Mouse (Mus musculus): ENCODE measurements around the gene Rrp12. TPM values are rescaled to one million over a fixed set of nuclear protein-coding genes. Genes with fewer than 3 reads are reported as not detected.

Rrp12 gene
- polyA plus RNA-seq, 1 experiment from 2014 or later = 19.2 TPM

DNA sequence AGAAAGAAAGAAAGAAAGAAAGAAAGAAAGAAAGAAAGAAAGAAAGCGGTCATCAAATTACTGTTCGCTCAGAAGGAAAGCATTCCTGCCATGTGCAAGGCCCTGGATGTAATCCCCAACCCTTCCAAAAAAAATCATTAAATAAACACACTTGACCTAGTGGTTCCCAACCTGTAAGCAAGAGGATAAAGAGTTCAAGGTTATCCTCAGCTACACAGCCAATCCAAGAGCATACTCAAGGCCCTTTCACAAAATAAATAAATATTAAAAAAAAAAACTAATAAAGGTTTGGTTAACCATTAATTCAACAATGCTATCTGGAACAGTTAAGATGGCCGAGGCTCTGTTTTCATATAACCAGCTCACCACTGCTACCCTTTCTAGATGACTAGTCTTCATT is 67.0 kb downstream of the Rrp12 start:
- ATAC-seq = no peak

DNA sequence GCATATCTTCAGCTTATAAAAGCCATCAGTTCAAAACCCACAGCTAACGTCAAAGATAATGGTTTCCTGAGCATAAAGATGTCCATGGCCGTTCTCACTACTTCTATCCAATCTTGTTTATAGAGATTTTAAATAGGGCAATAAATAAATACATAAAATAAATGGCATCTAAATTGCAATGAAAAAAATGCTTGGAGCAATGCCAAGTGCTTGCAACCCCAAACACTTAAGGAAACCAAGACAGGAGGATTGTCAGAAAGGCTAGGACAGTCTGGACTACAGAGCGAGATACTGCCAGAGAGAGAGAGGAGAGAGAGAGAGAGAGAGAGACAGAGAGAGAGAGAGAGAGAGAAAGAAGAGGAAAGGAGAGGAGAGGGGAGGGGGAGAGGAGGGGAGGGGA is 69.4 kb downstream of the Rrp12 start:
- no peak overlapping the region for H3K27ac ChIP-seq (ENCODE audit: low read length)
- H3K36me3 ChIP-seq (ENCODE audit: control insufficient read depth, insufficient read depth, low read length) = no peaks in the 10 kb centered on the region
- 78% methylated on average over 3 of the region's 3 CpGs for WGBS
- no peak for ATAC-seq
- no peaks in the 10 kb centered on the region for H3K9me3 ChIP-seq (replicated peaks; ENCODE audit: control insufficient read depth, low read length, poor library complexity, severe bottlenecking)
- no peak overlapping the region for H3K9ac ChIP-seq (ENCODE audit: low read depth, low read length)
- H3K27me3 ChIP-seq (ENCODE audit: control insufficient read depth, insufficient read depth, low read depth, low read length) = no peaks in the 10 kb centered on the region
- no peak overlapping the region for H3K4me2 ChIP-seq (ENCODE audit: low read length)
- peaks cover 6% of the 10 kb centered on the region for H3K4me1 ChIP-seq (ENCODE audit: control insufficient read depth, insufficient read depth, low read length)
- H3K4me3 ChIP-seq (ENCODE audit: low read depth, low read length) = no peak overlapping the region

More for the DNA sequence above, 67.0 kb downstream of the Rrp12 start:
- Histone ChIP-seq H3K4me3 (ENCODE audit: low read depth, low read length) (peak overlapping the region; percentile 85), H3K9ac (ENCODE audit: low read depth, low read length) (peak overlapping the region; percentile 63; the same call in 1 of the 2 replicates), H3K4me1 (ENCODE audit: control insufficient read depth, insufficient read depth, low read length) (peaks cover 27% of the 10 kb centered on the region), H3K4me2 (ENCODE audit: low read length) (peak overlapping the region; percentile 85), H3K27ac (ENCODE audit: low read length) (peak overlapping the region; percentile 94), H3K27me3 (ENCODE audit: control insufficient read depth, insufficient read depth, low read depth, low read length) (no peaks in the 10 kb centered on the region), H3K36me3 (ENCODE audit: control insufficient read depth, insufficient read depth, low read length) (no peaks in the 10 kb centered on the region), H3K9me3 (replicated peaks; ENCODE audit: control insufficient read depth, low read length, poor library complexity, severe bottlenecking) (no peaks in the 10 kb centered on the region)
- 72% methylated on average over 3 of the region's 3 CpGs for WGBS

DNA sequence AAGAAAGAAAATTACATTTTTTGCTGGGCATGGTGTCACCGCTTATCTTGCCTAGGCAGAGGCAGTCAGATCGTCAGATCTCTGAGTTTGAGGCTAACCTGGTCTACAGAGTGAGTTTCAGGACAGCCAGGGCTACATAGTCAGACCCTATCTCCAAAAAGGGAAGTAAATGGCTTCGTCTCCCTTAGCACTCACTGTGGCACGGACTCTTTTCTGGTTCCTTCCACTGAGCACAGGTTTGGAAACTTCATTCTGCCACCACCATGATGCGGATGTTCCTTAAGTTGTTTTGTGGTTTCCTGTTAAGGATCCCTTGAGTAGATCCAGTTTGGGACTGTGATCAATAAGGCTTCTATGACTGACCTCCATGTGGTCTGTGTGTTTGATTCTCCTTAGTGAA is 71.0 kb downstream of the Rrp12 start:
- WGBS = 92% methylated on average over 5 of the region's 5 CpGs
- no peaks in the 10 kb centered on the region for H3K27me3 ChIP-seq (ENCODE audit: control insufficient read depth, insufficient read depth, low read depth, low read length)
- ATAC-seq = no peak

DNA sequence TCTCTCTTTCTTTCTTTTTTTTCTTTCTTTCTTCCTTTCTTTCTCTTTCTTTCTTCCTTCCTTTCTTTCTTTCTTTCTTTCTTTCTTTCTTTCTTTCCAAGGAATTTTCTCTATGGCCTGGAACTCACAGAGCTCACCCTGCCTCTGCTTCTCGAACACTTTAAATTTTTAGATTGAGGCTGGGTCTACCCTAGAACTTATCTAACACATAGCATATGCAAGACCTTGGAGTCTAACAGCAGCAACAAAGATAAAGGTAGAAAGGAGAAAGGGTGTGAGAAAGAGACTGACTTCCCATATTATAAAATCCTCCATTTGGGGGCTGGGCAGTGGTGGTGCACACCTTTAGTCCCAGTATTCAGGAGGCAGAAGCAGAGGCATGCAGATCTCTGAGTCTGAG is 73.4 kb downstream of the Rrp12 start:
- Histone ChIP-seq H3K4me1 (ENCODE audit: control insufficient read depth, insufficient read depth, low read length) (no peaks in the 10 kb centered on the region; the same call in 1 of the 2 replicates), H3K27ac (ENCODE audit: low read length) (no peak overlapping the region), H3K9ac (ENCODE audit: low read depth, low read length) (no peak overlapping the region), H3K9me3 (replicated peaks; ENCODE audit: control insufficient read depth, low read length, poor library complexity, severe bottlenecking) (no peaks in the 10 kb centered on the region), H3K4me3 (ENCODE audit: low read depth, low read length) (no peak overlapping the region), H3K36me3 (ENCODE audit: control insufficient read depth, insufficient read depth, low read length) (no peaks in the 10 kb centered on the region), H3K27me3 (ENCODE audit: control insufficient read depth, insufficient read depth, low read depth, low read length) (no peaks in the 10 kb centered on the region), H3K4me2 (ENCODE audit: low read length) (no peak overlapping the region)
- 86% methylated on average over 1 of the region's 1 CpGs for WGBS
- no peak for ATAC-seq

More for the DNA sequence above, 71.0 kb downstream of the Rrp12 start:
- Histone ChIP-seq H3K9ac (ENCODE audit: low read depth, low read length) (no peak overlapping the region), H3K4me3 (ENCODE audit: low read depth, low read length) (no peak overlapping the region), H3K36me3 (ENCODE audit: control insufficient read depth, insufficient read depth, low read length) (no peaks in the 10 kb centered on the region), H3K4me2 (ENCODE audit: low read length) (no peak overlapping the region), H3K27ac (ENCODE audit: low read length) (no peak overlapping the region), H3K9me3 (replicated peaks; ENCODE audit: control insufficient read depth, low read length, poor library complexity, severe bottlenecking) (no peaks in the 10 kb centered on the region), H3K4me1 (ENCODE audit: control insufficient read depth, insufficient read depth, low read length) (peaks cover 3% of the 10 kb centered on the region; the same call in 1 of the 2 replicates)

DNA sequence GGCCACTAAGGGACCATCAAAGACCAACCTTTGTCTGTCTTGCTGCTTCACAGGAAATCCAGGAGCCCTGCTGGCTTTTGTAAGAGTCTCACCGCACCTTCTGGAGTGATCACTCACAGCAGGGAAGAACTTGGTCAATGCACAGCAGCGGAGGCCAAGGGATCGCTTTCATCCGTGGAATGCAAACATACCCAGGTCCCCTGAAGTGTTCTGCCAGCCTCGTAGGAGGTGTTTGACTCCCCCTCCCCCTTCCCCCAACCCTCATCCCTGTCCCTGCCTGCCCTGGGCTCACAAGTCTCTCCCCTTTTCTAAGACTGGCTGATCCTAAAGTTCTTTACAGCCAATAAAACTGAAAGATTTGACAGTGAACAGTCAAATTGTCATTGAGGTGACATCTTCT is 74.5 kb downstream of the Rrp12 start:
- 15% methylated on average over 5 of the region's 5 CpGs for WGBS
- Histone ChIP-seq H3K36me3 (ENCODE audit: control insufficient read depth, insufficient read depth, low read length) (no peaks in the 10 kb centered on the region), H3K4me2 (ENCODE audit: low read length) (no peak overlapping the region), H3K4me3 (ENCODE audit: low read depth, low read length) (no peak overlapping the region), H3K27me3 (ENCODE audit: control insufficient read depth, insufficient read depth, low read depth, low read length) (no peaks in the 10 kb centered on the region), H3K9me3 (replicated peaks; ENCODE audit: control insufficient read depth, low read length, poor library complexity, severe bottlenecking) (no peaks in the 10 kb centered on the region), H3K4me1 (ENCODE audit: control insufficient read depth, insufficient read depth, low read length) (no peaks in the 10 kb centered on the region; the same call in 1 of the 2 replicates), H3K27ac (ENCODE audit: low read length) (no peak overlapping the region), H3K9ac (ENCODE audit: low read depth, low read length) (no peak overlapping the region)
- no peak for ATAC-seq

DNA sequence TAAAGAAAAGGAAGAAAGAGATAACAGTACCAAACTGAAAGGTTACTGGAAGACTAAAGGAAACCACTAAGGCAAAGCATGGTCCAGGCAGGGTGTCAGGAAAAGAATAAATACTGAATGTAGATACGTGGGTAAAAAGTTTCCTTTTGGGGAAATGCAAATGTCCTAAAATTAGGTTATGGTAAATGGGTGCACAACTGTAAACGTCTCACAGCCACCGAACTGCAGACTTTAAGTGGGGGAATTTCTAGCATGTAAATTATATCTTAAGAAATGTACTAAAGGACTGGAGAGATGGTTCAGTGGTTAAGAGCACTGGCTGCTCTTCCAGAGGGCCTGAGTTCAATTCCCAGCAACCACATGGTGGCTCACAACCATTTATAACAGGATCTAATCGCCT is 77.2 kb downstream of the Rrp12 start:
- H3K9ac ChIP-seq (ENCODE audit: low read depth, low read length) = no peak overlapping the region
- 92% methylated on average over 4 of the region's 4 CpGs for whole genome bisulfite sequencing
- H3K4me1 ChIP-seq (ENCODE audit: control insufficient read depth, insufficient read depth, low read length) = no peaks in the 10 kb centered on the region; the same call in 1 of the 2 replicates
- no peak for ATAC-seq
- no peak overlapping the region for H3K4me3 ChIP-seq (ENCODE audit: low read depth, low read length)
- no peaks in the 10 kb centered on the region for H3K36me3 ChIP-seq (ENCODE audit: control insufficient read depth, insufficient read depth, low read length)
- H3K27me3 ChIP-seq (ENCODE audit: control insufficient read depth, insufficient read depth, low read depth, low read length) = no peaks in the 10 kb centered on the region
- H3K27ac ChIP-seq (ENCODE audit: low read length) = no peak overlapping the region
- H3K9me3 ChIP-seq (replicated peaks; ENCODE audit: control insufficient read depth, low read length, poor library complexity, severe bottlenecking) = no peaks in the 10 kb centered on the region
- H3K4me2 ChIP-seq (ENCODE audit: low read length) = no peak overlapping the region

DNA sequence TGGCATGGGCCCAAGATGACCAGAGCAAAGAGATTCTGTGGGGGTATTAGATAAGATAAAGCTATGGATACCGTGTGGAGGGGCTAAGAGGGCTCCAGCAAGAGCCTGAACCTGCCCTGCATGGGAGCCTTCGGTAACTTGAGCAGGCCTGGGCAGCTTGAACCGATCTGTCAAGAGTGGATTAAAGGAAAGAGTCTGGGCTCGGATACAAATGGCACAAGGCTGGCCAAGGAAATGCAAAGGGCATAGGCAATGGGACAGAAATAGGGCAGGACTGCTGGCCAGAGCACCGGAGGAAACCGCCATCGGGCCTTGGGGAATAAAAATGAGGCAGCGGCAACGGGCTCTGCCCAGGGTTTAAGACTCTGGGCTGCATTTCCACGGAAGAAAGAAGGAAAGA is 78.6 kb downstream of the Rrp12 start:
- no peak overlapping the region for H3K27ac ChIP-seq (ENCODE audit: low read length)
- no peak overlapping the region for H3K4me3 ChIP-seq (ENCODE audit: low read depth, low read length)
- H3K36me3 ChIP-seq (ENCODE audit: control insufficient read depth, insufficient read depth, low read length) = no peaks in the 10 kb centered on the region
- no peak overlapping the region for H3K9ac ChIP-seq (ENCODE audit: low read depth, low read length)
- no peaks in the 10 kb centered on the region for H3K27me3 ChIP-seq (ENCODE audit: control insufficient read depth, insufficient read depth, low read depth, low read length)
- no peak for ATAC-seq
- no peaks in the 10 kb centered on the region for H3K9me3 ChIP-seq (replicated peaks; ENCODE audit: control insufficient read depth, low read length, poor library complexity, severe bottlenecking)
- no peaks in the 10 kb centered on the region; the same call in 1 of the 2 replicates for H3K4me1 ChIP-seq (ENCODE audit: control insufficient read depth, insufficient read depth, low read length)
- WGBS = 62% methylated on average over 10 of the region's 10 CpGs
- no peak overlapping the region for H3K4me2 ChIP-seq (ENCODE audit: low read length)

DNA sequence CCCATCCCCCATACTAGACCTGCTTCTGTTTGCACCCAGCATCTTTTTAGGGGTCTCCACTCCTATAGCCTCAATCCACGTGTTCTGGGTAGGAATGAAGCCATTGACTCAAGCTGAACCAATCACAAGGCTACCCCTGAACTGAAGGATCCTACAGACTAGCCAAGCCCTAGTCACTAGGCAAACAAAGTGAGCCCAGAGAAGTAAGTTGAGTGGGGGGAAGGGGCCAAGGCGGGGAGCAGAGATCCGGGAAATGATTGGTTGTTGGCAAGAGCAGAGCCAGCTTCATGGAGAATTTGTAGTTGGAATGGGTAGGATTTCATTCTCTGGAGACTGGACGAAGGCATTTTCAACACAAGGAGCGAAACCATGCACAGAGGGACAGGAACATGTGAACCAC is 79.1 kb downstream of the Rrp12 start:
- Histone ChIP-seq H3K4me1 (ENCODE audit: control insufficient read depth, insufficient read depth, low read length) (no peaks in the 10 kb centered on the region; the same call in 1 of the 2 replicates), H3K36me3 (ENCODE audit: control insufficient read depth, insufficient read depth, low read length) (no peaks in the 10 kb centered on the region), H3K27me3 (ENCODE audit: control insufficient read depth, insufficient read depth, low read depth, low read length) (no peaks in the 10 kb centered on the region), H3K4me2 (ENCODE audit: low read length) (no peak overlapping the region), H3K9me3 (replicated peaks; ENCODE audit: control insufficient read depth, low read length, poor library complexity, severe bottlenecking) (no peaks in the 10 kb centered on the region), H3K4me3 (ENCODE audit: low read depth, low read length) (no peak overlapping the region), H3K27ac (ENCODE audit: low read length) (no peak overlapping the region), H3K9ac (ENCODE audit: low read depth, low read length) (no peak overlapping the region)
- ATAC-seq = no peak
- WGBS = 70% methylated on average over 5 of the region's 5 CpGs

DNA sequence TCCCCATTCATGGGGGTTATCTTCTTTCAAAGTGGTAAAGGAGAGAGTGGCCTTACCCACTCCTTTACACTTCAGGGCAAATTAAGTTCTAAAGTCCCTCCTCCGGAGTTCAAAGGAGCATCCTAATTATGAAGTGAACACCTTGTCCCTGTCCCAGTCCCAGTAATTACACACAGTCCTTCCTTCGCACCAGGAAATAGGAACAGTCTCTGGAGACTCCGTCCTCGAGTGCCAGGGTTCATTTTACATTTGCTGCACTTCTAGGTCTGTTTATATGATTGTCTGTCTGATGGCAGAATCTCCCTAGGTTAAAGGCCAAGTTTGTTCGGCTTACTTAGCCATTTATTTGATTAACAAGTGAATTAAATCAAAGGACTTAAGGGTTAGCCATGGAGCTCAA is 79.6 kb downstream of the Rrp12 start:
- H3K36me3 ChIP-seq (ENCODE audit: control insufficient read depth, insufficient read depth, low read length) = no peaks in the 10 kb centered on the region
- H3K27ac ChIP-seq (ENCODE audit: low read length) = no peak overlapping the region
- no peaks in the 10 kb centered on the region for H3K9me3 ChIP-seq (replicated peaks; ENCODE audit: control insufficient read depth, low read length, poor library complexity, severe bottlenecking)
- ATAC-seq = no peak
- no peaks in the 10 kb centered on the region; the same call in 1 of the 2 replicates for H3K4me1 ChIP-seq (ENCODE audit: control insufficient read depth, insufficient read depth, low read length)
- no peaks in the 10 kb centered on the region for H3K27me3 ChIP-seq (ENCODE audit: control insufficient read depth, insufficient read depth, low read depth, low read length)
- H3K4me2 ChIP-seq (ENCODE audit: low read length) = no peak overlapping the region
- WGBS = 78% methylated on average over 5 of the region's 5 CpGs
- H3K9ac ChIP-seq (ENCODE audit: low read depth, low read length) = no peak overlapping the region
- H3K4me3 ChIP-seq (ENCODE audit: low read depth, low read length) = no peak overlapping the region
